Mouse (Mus musculus): ENCODE results near the gene Pdcd1lg2. TPM values are rescaled to one million over a fixed set of nuclear protein-coding genes. Genes with fewer than 3 reads are reported as not detected.
A peak's percentile ranks its signal among the peaks of the same experiment; 100 is the strongest.

The Pdcd1lg2 gene
- polyA plus RNA-seq, 1 experiment from 2014 or later: 0.05 TPM

GRCm38 (mm10) chr19:29391279-29391678 lies 19.4 kb upstream of the Pdcd1lg2 start:
- H3K4me1 ChIP-seq (ENCODE audit: control insufficient read depth, low read depth, low read length): no peaks in the 10 kb centered on the region
- H3K4me2 ChIP-seq (ENCODE audit: low read depth, low read length): no peak overlapping the region
- no peak for ATAC-seq (ENCODE audit: low read depth)
- no peak overlapping the region for H3K4me3 ChIP-seq (ENCODE audit: low read depth, low read length)
- H3K36me3 ChIP-seq (ENCODE audit: control insufficient read depth, insufficient read depth): no peaks in the 10 kb centered on the region
- WGBS (ENCODE audit: insufficient replicate concordance): 34% methylated on average over 4 of the region's 4 CpGs
- H3K27me3 ChIP-seq (ENCODE audit: control insufficient read depth, insufficient read depth, low read depth, low read length): no peaks in the 10 kb centered on the region
- H3K9ac ChIP-seq (ENCODE audit: low read depth, low read length): no peak overlapping the region
- no peaks in the 10 kb centered on the region for H3K9me3 ChIP-seq (replicated peaks; ENCODE audit: control insufficient read depth, low read length)
- H3K27ac ChIP-seq (ENCODE audit: low read length): no peak overlapping the region

- H3K9ac ChIP-seq (ENCODE audit: low read depth, low read length): no peak overlapping the region
- 68% methylated on average over 9 of the region's 9 CpGs for WGBS (ENCODE audit: insufficient replicate concordance)
- H3K4me1 ChIP-seq (ENCODE audit: control insufficient read depth, low read depth, low read length): no peaks in the 10 kb centered on the region
- H3K36me3 ChIP-seq (ENCODE audit: control insufficient read depth, insufficient read depth): no peaks in the 10 kb centered on the region
- H3K9me3 ChIP-seq (replicated peaks; ENCODE audit: control insufficient read depth, low read length): no peaks in the 10 kb centered on the region
- no peaks in the 10 kb centered on the region for H3K27me3 ChIP-seq (ENCODE audit: control insufficient read depth, insufficient read depth, low read depth, low read length)
- H3K4me2 ChIP-seq (ENCODE audit: low read depth, low read length): no peak overlapping the region
- H3K4me3 ChIP-seq (ENCODE audit: low read depth, low read length): no peak overlapping the region
- ATAC-seq (ENCODE audit: low read depth): no peak
- no peak overlapping the region for H3K27ac ChIP-seq (ENCODE audit: low read length)
Observed at GRCm38 (mm10) chr19:29393333-29393732, 17.4 kb upstream of the Pdcd1lg2 start.

- H3K27ac ChIP-seq (ENCODE audit: low read length): no peak overlapping the region
- H3K4me1 ChIP-seq (ENCODE audit: control insufficient read depth, low read depth, low read length): no peaks in the 10 kb centered on the region
- no peak for ATAC-seq (ENCODE audit: low read depth)
- no peaks in the 10 kb centered on the region for H3K36me3 ChIP-seq (ENCODE audit: control insufficient read depth, insufficient read depth)
- no peaks in the 10 kb centered on the region for H3K9me3 ChIP-seq (replicated peaks; ENCODE audit: control insufficient read depth, low read length)
- no peaks in the 10 kb centered on the region for H3K27me3 ChIP-seq (ENCODE audit: control insufficient read depth, insufficient read depth, low read depth, low read length)
- no peak overlapping the region for H3K4me3 ChIP-seq (ENCODE audit: low read depth, low read length)
- 80% methylated on average over 2 of the region's 2 CpGs for WGBS (ENCODE audit: insufficient replicate concordance)
- H3K4me2 ChIP-seq (ENCODE audit: low read depth, low read length): no peak overlapping the region
- no peak overlapping the region for H3K9ac ChIP-seq (ENCODE audit: low read depth, low read length)
Observed at GRCm38 (mm10) chr19:29394721-29395120, 16.0 kb upstream of the Pdcd1lg2 start.

DNA sequence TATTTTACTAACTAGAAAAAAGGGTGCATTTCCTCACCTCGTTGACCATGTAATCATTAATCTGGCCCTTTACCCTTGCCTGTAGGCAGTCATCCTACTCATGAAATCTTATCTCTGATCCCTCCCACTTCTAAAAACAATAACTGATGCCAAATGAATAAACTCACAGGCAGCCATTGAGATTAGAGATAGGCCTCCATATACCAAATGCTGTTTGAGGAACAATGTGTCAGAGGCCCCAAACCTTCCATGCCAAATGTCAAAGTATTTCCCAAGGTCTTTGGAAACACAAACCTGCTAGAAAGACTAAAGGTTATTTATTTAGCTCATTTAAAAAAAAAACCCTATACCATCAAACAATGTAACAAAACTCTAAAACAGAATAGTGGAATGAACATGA lies 14.4 kb upstream of the Pdcd1lg2 start:
- Histone ChIP-seq H3K4me1 (ENCODE audit: control insufficient read depth, low read depth, low read length) (no peaks in the 10 kb centered on the region), H3K4me2 (ENCODE audit: low read depth, low read length) (no peak overlapping the region), H3K9ac (ENCODE audit: low read depth, low read length) (no peak overlapping the region), H3K36me3 (ENCODE audit: control insufficient read depth, insufficient read depth) (no peaks in the 10 kb centered on the region), H3K27me3 (ENCODE audit: control insufficient read depth, insufficient read depth, low read depth, low read length) (no peaks in the 10 kb centered on the region), H3K27ac (ENCODE audit: low read length) (no peak overlapping the region), H3K9me3 (replicated peaks; ENCODE audit: control insufficient read depth, low read length) (no peaks in the 10 kb centered on the region), H3K4me3 (ENCODE audit: low read depth, low read length) (no peak overlapping the region)
- peak; percentile 32; the same call in 1 of the 2 replicates for ATAC-seq (ENCODE audit: low read depth)
- 34% methylated on average over 1 of the region's 1 CpGs for WGBS (ENCODE audit: insufficient replicate concordance)

DNA sequence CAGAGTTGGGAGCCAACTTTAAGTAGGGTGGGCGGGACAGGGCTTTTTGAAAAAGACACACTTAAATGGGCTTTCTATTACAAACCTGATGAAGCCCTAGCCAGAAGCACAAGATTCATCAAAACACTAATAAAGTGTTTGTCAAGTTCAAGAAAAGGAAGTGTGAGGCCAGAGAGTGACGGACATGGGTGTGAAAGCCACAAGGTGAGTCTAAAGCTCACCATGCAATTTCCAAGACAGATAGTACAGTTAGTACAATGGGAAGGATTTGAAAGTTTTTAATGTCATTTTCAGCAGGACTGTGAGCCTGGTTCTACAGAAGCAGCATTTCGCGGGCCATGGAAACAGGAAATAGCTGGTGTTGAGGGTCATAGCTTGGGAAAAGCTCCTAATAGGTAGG lies 10.9 kb upstream of the Pdcd1lg2 start:
- ATAC-seq (ENCODE audit: low read depth): no peak
- H3K9ac ChIP-seq (ENCODE audit: low read depth, low read length): no peak overlapping the region
- no peak overlapping the region for H3K4me2 ChIP-seq (ENCODE audit: low read depth, low read length)
- H3K9me3 ChIP-seq (replicated peaks; ENCODE audit: control insufficient read depth, low read length): no peaks in the 10 kb centered on the region
- no peaks in the 10 kb centered on the region for H3K36me3 ChIP-seq (ENCODE audit: control insufficient read depth, insufficient read depth)
- WGBS (ENCODE audit: insufficient replicate concordance): 50% methylated on average over 4 of the region's 4 CpGs
- H3K27ac ChIP-seq (ENCODE audit: low read length): no peak overlapping the region
- H3K4me3 ChIP-seq (ENCODE audit: low read depth, low read length): no peak overlapping the region
- no peaks in the 10 kb centered on the region for H3K4me1 ChIP-seq (ENCODE audit: control insufficient read depth, low read depth, low read length)
- H3K27me3 ChIP-seq (ENCODE audit: control insufficient read depth, insufficient read depth, low read depth, low read length): no peaks in the 10 kb centered on the region

DNA sequence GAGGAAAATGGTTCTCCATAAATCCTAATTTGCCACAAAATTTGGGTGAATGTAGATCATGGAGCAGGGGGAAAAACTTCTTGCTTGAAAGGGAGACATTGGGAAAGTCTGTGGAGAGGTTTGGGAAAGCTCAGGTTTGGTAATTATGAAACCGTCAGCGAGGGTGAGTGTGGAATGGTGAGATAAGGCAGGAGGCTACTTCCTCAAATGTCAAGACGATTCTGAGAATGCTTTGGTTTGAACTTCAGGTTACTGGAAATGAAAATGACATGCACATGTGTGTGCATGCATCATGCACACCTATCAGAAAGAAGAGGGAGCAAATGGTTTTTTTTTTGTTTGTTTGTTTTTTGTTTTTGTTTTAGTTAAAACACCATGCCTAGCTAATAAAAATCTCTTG lies 10.3 kb upstream of the Pdcd1lg2 start:
- no peaks in the 10 kb centered on the region for H3K27me3 ChIP-seq (ENCODE audit: control insufficient read depth, insufficient read depth, low read depth, low read length)
- no peaks in the 10 kb centered on the region for H3K36me3 ChIP-seq (ENCODE audit: control insufficient read depth, insufficient read depth)
- no peak for ATAC-seq (ENCODE audit: low read depth)
- no peak overlapping the region for H3K9ac ChIP-seq (ENCODE audit: low read depth, low read length)
- no peak overlapping the region for H3K4me3 ChIP-seq (ENCODE audit: low read depth, low read length)
- no peak overlapping the region for H3K4me2 ChIP-seq (ENCODE audit: low read depth, low read length)
- H3K9me3 ChIP-seq (replicated peaks; ENCODE audit: control insufficient read depth, low read length): no peaks in the 10 kb centered on the region
- no peaks in the 10 kb centered on the region for H3K4me1 ChIP-seq (ENCODE audit: control insufficient read depth, low read depth, low read length)
- WGBS (ENCODE audit: insufficient replicate concordance): 16% methylated on average over 3 of the region's 3 CpGs
- no peak overlapping the region for H3K27ac ChIP-seq (ENCODE audit: low read length)

DNA sequence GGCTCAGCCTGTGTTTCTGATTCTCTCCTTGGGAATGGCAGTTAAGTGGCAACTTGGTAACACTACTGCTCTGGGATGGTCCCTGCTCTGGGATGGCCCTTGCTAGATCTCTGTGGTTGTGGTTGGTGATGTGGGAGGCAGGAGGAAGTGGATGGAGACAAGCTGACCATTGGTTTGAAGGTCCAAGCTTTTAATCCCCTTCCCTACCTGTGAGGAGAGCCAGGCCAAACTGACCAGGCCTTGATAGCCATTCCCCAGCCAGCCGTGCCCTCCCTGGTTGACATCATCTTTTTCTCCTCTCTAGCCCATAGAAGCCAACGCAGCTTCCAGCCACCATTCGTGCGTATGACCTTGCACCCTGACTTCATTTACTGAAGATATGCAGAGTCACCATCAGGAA lies 8.1 kb upstream of the Pdcd1lg2 start:
- Histone ChIP-seq H3K9me3 (replicated peaks; ENCODE audit: control insufficient read depth, low read length) (no peaks in the 10 kb centered on the region), H3K4me1 (ENCODE audit: control insufficient read depth, low read depth, low read length) (no peaks in the 10 kb centered on the region), H3K4me3 (ENCODE audit: low read depth, low read length) (no peak overlapping the region), H3K27me3 (ENCODE audit: control insufficient read depth, insufficient read depth, low read depth, low read length) (no peaks in the 10 kb centered on the region), H3K36me3 (ENCODE audit: control insufficient read depth, insufficient read depth) (no peaks in the 10 kb centered on the region), H3K9ac (ENCODE audit: low read depth, low read length) (no peak overlapping the region), H3K27ac (ENCODE audit: low read length) (no peak overlapping the region), H3K4me2 (ENCODE audit: low read depth, low read length) (no peak overlapping the region)
- WGBS (ENCODE audit: insufficient replicate concordance): 71% methylated on average over 4 of the region's 4 CpGs
- ATAC-seq (ENCODE audit: low read depth): no peak

DNA sequence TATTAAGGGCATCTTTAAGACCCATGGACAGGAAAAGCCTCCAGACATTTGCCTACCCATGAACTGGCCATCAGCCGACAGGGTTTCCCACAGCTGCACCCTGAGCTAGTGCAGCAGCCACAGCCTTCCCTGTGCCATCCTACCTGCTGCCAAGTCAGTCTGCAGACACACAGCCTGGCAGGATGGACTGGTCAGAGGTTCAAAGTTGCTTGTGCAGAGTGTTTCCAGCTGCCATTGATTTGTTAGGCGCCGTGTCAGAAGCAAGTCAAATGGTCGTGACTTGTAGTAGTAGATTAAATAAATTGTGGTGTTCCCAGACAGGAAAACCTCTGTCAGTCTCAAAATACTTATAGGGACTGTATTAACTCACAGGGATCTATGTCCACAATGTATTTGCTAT lies 7.5 kb upstream of the Pdcd1lg2 start:
- H3K9ac ChIP-seq (ENCODE audit: low read depth, low read length): no peak overlapping the region
- no peaks in the 10 kb centered on the region for H3K36me3 ChIP-seq (ENCODE audit: control insufficient read depth, insufficient read depth)
- H3K27me3 ChIP-seq (ENCODE audit: control insufficient read depth, insufficient read depth, low read depth, low read length): no peaks in the 10 kb centered on the region
- no peak overlapping the region for H3K27ac ChIP-seq (ENCODE audit: low read length)
- ATAC-seq (ENCODE audit: low read depth): no peak
- WGBS (ENCODE audit: insufficient replicate concordance): 62% methylated on average over 4 of the region's 4 CpGs
- no peak overlapping the region for H3K4me2 ChIP-seq (ENCODE audit: low read depth, low read length)
- no peak overlapping the region for H3K4me3 ChIP-seq (ENCODE audit: low read depth, low read length)
- H3K9me3 ChIP-seq (replicated peaks; ENCODE audit: control insufficient read depth, low read length): no peaks in the 10 kb centered on the region
- H3K4me1 ChIP-seq (ENCODE audit: control insufficient read depth, low read depth, low read length): no peaks in the 10 kb centered on the region

DNA sequence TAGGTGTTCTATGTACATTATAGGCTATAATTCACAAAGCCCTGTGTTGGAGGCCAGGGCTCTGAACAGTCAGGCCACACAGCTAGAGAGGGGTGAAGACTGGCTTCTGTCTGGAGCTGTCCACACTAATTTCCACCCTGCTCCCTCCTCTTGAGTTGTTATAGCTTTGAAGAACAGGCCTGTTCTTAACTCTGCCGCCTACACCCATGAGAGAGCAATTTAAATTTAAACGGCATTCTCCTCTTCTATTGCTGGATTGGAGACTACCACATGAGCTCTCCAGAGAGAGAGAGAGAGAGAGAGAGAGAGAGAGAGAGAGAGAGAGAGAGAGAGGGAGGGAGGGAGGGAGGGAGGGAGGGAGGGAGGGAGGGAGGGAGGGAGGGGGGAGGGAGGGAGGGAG lies 5.3 kb upstream of the Pdcd1lg2 start:
- no peak overlapping the region for H3K4me3 ChIP-seq (ENCODE audit: low read depth, low read length)
- no peaks in the 10 kb centered on the region for H3K27me3 ChIP-seq (ENCODE audit: control insufficient read depth, insufficient read depth, low read depth, low read length)
- 70% methylated on average over 2 of the region's 2 CpGs for WGBS (ENCODE audit: insufficient replicate concordance)
- ATAC-seq (ENCODE audit: low read depth): no peak
- H3K9me3 ChIP-seq (replicated peaks; ENCODE audit: control insufficient read depth, low read length): no peaks in the 10 kb centered on the region
- no peaks in the 10 kb centered on the region for H3K36me3 ChIP-seq (ENCODE audit: control insufficient read depth, insufficient read depth)
- H3K9ac ChIP-seq (ENCODE audit: low read depth, low read length): no peak overlapping the region
- no peak overlapping the region for H3K4me2 ChIP-seq (ENCODE audit: low read depth, low read length)
- H3K4me1 ChIP-seq (ENCODE audit: control insufficient read depth, low read depth, low read length): no peaks in the 10 kb centered on the region
- H3K27ac ChIP-seq (ENCODE audit: low read length): no peak overlapping the region

Data from liver, embryonic 16.5 days (tissue).